Mouse (Mus musculus) forebrain, embryonic 13.5 days (tissue): ENCODE data around the gene H2afx. TPM values are rescaled to one million over a fixed set of nuclear protein-coding genes. Genes with fewer than 3 reads are reported as not detected.
"Not testable (repeated sequence)": the region's sequence is repeated elsewhere in the genome, so short reads cannot be mapped to it uniquely, and the experiment has no call there.

Experiments
- ATAC-seq: fragments of 200-750 bp; cut with Nextera tagmentation; 2 replicates; pipeline ENCODE4 v1.8.0; 2017
- H3K27ac ChIP-seq: fragments of 300-500 bp; sonication (generic); 2 replicates; pipeline ENCODE4 v1.5.1; 2015; ENCODE audit warnings: inconsistent platforms, mild to moderate bottlenecking, moderate library complexity
- H3K27me3 ChIP-seq: fragments of 300-500 bp; sonication (generic); 2 replicates; pipeline ENCODE4 v1.6.1; 2015; ENCODE audit warnings: mild to moderate bottlenecking, inconsistent platforms
- H3K36me3 ChIP-seq: fragments of 300-500 bp; sonication (generic); 2 replicates; pipeline ENCODE4 v1.6.1; 2015; ENCODE audit warnings: mild to moderate bottlenecking, inconsistent platforms; ENCODE audit not compliant: poor library complexity, severe bottlenecking
- H3K4me1 ChIP-seq: fragments of 300-500 bp; sonication (generic); 2 replicates; pipeline ENCODE4 v1.6.1; 2015; ENCODE audit warnings: inconsistent platforms
- H3K4me2 ChIP-seq: fragments of 300-500 bp; sonication (generic); 2 replicates; pipeline ENCODE4 v1.6.1; 2015; ENCODE audit warnings: inconsistent platforms, mild to moderate bottlenecking, moderate library complexity
- H3K4me3 ChIP-seq: fragments of 300-500 bp; sonication (generic); 2 replicates; pipeline ENCODE4 v1.5.1; 2015; ENCODE audit warnings: mild to moderate bottlenecking, inconsistent platforms
- H3K9ac ChIP-seq: fragments of 300-500 bp; sonication (generic); 2 replicates; pipeline ENCODE4 v1.6.1; 2015; ENCODE audit warnings: mild to moderate bottlenecking, inconsistent platforms
- H3K9me3 ChIP-seq: fragments of 300-500 bp; sonication (generic); replicated peaks from 2 replicates; pipeline ENCODE4 v1.6.1; 2016; ENCODE audit warnings: inconsistent platforms
- WGBS: fragments of 180-500 bp; shearing (Covaris S2); methylation state at CpG from one replicate; pipeline ENCODE4 v1.1.7; 2015; 5-methylcytosine and 5-hydroxymethylcytosine counted together
- microRNA-seq: library from miRNA; unstranded; fragments of <30 nt; microRNA quantifications from one replicate; pipeline ENCODE4, GENCODE M21; 2016
- polyA plus RNA-seq: library from polyadenylated mRNA; unstranded; fragments of >200 nt; fragmentation: Nextera tagmentation; extraction: Ambion mirVana; gene quantifications from 2 replicates; pipeline ENCODE4 v1.2.1, GENCODE M21; 2015

Gene H2afx
- polyA plus RNA-seq, 1 experiment from 2014 or later, result 393 TPM

DNA sequence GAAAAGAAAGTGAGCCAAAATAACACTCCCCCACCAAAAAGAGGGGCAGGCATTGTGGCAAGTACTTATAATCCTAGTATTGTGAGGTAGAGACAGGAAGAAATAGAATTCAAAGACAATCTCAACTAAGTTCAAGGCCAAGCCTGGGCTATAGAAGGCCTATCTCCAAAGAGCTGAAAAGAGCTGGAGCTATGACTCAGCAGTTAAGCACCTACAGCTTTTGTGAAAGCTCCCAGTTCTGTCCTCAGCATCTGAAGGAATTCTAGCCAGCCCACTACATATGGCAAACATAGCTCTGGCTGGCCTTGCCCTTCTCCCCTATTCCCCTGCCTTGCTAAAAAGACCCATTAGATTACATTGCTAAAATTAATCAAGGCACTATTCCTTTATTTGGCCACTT, 38.9 kb downstream of the H2afx start:
- no peak for ATAC-seq
- H3K36me3 ChIP-seq, result no peaks in the 10 kb centered on the region
- H3K27me3 ChIP-seq, result no peaks in the 10 kb centered on the region
- H3K4me1 ChIP-seq, result peaks cover 8% of the 10 kb centered on the region; the same call in 1 of the 2 replicates
- no peaks in the 10 kb centered on the region for H3K9me3 ChIP-seq
- H3K4me3 ChIP-seq, result no peak overlapping the region
- H3K4me2 ChIP-seq, result no peak overlapping the region
- no peak overlapping the region for H3K9ac ChIP-seq
- H3K27ac ChIP-seq, result no peak overlapping the region

DNA sequence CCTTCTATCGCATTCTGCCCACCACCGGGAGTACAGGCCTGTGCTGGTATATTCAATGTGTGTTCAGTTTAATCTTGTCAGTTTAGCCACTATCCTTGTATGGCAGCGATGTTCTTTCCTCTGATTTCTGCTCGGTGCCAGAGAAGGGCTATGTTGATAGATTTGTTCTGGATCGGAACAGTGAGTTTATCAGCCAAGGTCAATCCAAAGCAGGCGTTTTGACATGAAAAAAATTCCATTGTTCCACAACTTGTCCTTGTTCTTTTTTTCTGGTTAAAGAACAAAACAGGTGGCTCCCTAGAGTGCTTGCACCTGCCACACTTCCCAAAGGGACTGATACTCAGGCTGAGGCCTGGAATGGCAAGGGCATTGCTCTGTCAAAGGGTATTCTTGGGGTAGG, 41.6 kb downstream of the H2afx start:
- H3K9ac ChIP-seq, result no peak overlapping the region
- WGBS, result 89% methylated on average over 6 of the region's 6 CpGs
- no peak overlapping the region for H3K27ac ChIP-seq
- H3K9me3 ChIP-seq, result no peaks in the 10 kb centered on the region
- no peak for ATAC-seq
- no peaks in the 10 kb centered on the region for H3K27me3 ChIP-seq
- no peak overlapping the region for H3K4me2 ChIP-seq
- H3K4me1 ChIP-seq, result peaks cover 21% of the 10 kb centered on the region
- no peak overlapping the region for H3K4me3 ChIP-seq
- peaks cover 6% of the 10 kb centered on the region for H3K36me3 ChIP-seq

DNA sequence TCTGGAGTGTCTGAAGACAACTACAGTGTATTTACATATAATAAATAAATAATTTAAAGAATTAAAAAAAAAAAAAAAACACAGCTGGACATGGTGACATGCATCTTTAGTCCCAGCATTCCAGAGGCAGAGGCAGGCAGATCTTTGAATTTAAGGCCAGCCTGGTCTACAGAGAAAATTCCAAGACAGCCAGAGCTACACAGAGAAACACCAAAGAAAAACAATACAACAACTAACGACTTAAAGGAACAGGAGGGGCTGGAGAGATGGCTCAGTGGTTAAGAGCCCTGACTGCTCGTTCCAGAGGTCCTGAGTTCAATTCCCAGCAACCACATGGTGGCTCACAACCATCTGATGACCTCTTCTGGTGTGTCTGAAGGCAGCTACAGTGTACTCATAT, 42.8 kb downstream of the H2afx start:
- Histone ChIP-seq H3K36me3 (peaks cover 18% of the 10 kb centered on the region), H3K4me1 (peaks cover 21% of the 10 kb centered on the region)
- H3K27ac ChIP-seq, H3K27me3 ChIP-seq, ATAC-seq, H3K9ac ChIP-seq, H3K4me2 ChIP-seq, H3K9me3 ChIP-seq, H3K4me3 ChIP-seq: not testable (repeated sequence)
- WGBS, result 80% methylated on average over 2 of the region's 2 CpGs

DNA sequence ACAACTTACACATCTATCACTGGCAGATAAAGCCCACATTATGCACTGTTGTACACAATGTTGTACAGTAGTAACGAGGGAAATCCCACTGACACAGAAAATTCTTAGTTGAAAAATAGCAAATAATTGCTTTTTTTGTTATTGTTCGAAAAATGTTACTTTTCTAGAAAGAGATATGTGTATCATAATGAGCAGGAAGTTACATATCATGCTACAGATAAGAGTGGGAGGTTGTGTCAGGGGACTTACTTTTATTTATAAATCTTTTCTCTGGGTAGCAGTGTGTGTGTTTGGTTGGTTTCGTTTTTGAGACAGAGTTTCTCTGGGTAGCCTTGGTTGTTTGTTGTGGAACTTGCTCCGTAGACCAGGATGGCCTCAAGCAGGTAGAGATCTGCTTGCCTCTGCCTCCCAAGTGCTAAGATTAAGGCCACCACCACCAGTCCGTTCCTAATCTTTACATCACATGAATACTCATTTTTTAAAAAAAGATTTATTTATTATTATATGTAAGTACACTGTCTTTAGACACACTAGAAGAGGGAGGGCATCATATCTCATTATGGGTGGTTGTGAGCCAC, 43.7 kb downstream of the H2afx start:
- Histone ChIP-seq H3K9ac (peak overlapping the region; percentile 81), H3K4me1 (peaks cover 21% of the 10 kb centered on the region), H3K4me2 (peak overlapping the region; percentile 93), H3K27me3 (no peaks in the 10 kb centered on the region), H3K36me3 (peaks cover 27% of the 10 kb centered on the region), H3K4me3 (peak overlapping the region; percentile 90), H3K27ac (peak overlapping the region; percentile 77), H3K9me3 (no peaks in the 10 kb centered on the region)
- no peak for ATAC-seq
- 91% methylated on average over 5 of the region's 5 CpGs for WGBS

DNA sequence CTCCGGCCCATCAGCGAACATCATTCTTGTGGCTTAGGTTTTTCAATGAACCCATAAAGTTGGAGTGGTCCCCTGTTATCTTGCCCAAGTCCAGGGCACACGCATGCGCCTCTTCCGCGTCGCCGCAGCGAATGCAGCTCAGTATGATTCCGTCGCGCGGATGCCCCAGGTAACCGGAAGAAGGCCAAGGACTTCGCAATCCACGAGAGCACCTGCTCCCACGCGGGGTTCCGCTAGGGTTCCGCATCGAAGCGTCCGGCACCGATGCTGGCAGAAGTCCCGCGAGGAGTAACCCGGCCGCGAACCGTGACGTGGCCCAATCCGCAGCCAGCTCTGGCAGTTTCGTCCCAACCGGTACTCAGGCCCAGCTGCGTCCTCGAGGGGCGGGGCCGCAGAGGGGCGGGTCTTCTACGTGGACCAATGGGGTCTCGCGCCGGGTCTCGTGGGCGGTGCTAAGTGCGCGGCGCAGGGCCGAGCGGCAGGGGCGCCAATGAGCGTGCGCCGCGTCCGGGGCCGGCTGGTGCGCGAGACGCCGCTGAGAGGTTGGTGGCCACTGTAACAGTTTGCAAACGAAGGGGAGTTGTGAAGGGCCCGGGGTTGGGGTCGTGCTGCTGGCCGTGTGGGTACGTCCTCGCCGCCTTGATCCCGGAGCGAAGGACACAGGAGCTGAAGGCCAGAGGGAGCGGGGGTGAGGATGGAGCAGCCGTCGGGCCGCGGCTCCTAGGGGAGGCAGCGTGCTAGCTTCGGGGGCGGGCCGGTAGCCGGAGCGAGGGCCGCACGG, 44.8 kb downstream of the H2afx start, which contains the start of gene Hyou1:
TSS of gene Hyou1 (plus strand) at position 437 of the 781 bp plus-strand sequence.
- Histone ChIP-seq H3K4me3 (peak within 1 kb of the TSS; percentile 90), H3K27me3 (no peaks in the 10 kb centered on the region), H3K27ac (peak within 1 kb of the TSS; percentile 81), H3K4me1 (peaks cover 21% of the 10 kb centered on the region), H3K4me2 (peak within 1 kb of the TSS; percentile 93), H3K36me3 (peaks cover 37% of the 10 kb centered on the region), H3K9me3 (no peaks in the 10 kb centered on the region), H3K9ac (peak within 1 kb of the TSS; percentile 98)
- peak; percentile 99 for ATAC-seq
- under 1% methylated on average over 81 of the region's 83 CpGs for WGBS

DNA sequence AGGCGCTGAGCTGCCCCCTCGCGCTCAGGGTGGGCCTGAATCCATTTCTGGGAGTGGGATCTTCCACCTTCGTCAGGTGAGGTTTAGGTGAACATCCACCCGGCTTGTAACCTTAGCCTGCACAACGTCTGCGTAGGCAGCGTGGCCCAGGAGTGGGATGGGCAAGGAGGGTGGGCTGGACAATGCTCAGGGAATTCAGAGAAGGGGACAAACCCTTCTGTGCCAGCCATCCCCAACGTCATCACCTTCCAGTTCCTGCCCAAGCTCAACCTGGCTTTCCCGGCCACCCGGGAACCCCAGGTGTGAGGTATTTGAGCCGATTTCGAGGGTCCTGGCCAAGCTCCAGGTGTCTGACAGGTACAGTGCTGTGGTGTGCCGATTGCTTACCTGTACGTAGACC, 45.4 kb downstream of the H2afx start:
- Histone ChIP-seq H3K9ac (peak overlapping the region; percentile 98), H3K36me3 (peaks cover 43% of the 10 kb centered on the region), H3K27ac (peak overlapping the region; percentile 81), H3K27me3 (no peaks in the 10 kb centered on the region), H3K4me3 (peak overlapping the region; percentile 90), H3K4me2 (peak overlapping the region; percentile 93), H3K9me3 (no peaks in the 10 kb centered on the region), H3K4me1 (peaks cover 21% of the 10 kb centered on the region)
- 13% methylated on average over 15 of the region's 15 CpGs for WGBS
- ATAC-seq, result no peak; the same call in 1 of the 2 replicates

DNA sequence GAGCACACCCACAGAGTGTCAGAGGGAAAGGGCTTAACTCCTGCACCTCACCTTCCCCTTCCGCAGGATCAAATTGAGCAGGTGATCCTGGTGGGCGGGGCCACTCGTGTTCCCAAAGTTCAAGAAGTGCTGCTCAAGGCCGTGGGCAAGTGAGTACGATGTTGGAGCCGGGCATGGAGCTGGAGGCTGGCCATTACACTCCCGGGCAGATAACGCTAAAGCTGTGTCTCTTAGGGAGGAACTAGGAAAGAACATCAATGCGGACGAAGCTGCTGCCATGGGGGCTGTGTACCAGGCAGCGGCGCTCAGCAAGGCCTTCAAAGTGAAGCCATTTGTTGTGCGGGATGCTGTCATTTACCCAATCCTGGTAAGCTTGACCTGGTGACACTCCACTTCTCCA, 50.1 kb downstream of the H2afx start:
- WGBS, result 94% methylated on average over 13 of the region's 13 CpGs
- peaks cover 91% of the 10 kb centered on the region for H3K36me3 ChIP-seq
- no peak overlapping the region for H3K9ac ChIP-seq
- ATAC-seq, result no peak
- H3K27me3 ChIP-seq, result no peaks in the 10 kb centered on the region
- no peak overlapping the region for H3K4me2 ChIP-seq
- H3K4me3 ChIP-seq, result no peak overlapping the region
- peaks cover 11% of the 10 kb centered on the region for H3K4me1 ChIP-seq
- H3K9me3 ChIP-seq, result no peaks in the 10 kb centered on the region
- H3K27ac ChIP-seq, result no peak overlapping the region

Small RNA genes within 50 kb of the gene (microRNA-seq; reads per million reads assigned to microRNA genes)
- gene Gm44335, result not detected

Other genes starting within 250 kb of the H2afx start
- 0.06 and 0.23 TPM in 2 replicates for gene Mfrp, start 233.0 kb upstream of the H2afx start, polyA plus RNA-seq
- gene C1qtnf5, start 227.4 kb upstream of the H2afx start, polyA plus RNA-seq, result 1.0 and 1.2 TPM in 2 replicates
- gene Gm49380, start 221.2 kb upstream of the H2afx start, polyA plus RNA-seq, result 0.19 TPM in 1 of 2 replicates, not detected in the other
- gene Rnf26, start 221.2 kb upstream of the H2afx start, polyA plus RNA-seq, result 45.7 and 50.1 TPM in 2 replicates
- gene Mcam, start 200.2 kb upstream of the H2afx start, polyA plus RNA-seq, result 15.6 and 16.7 TPM in 2 replicates
- gene Cbl, start 100.6 kb upstream of the H2afx start, polyA plus RNA-seq, result 25.2 and 26.4 TPM in 2 replicates
- not detected in 2 replicates for gene Ccdc153, start 94.0 kb upstream of the H2afx start, polyA plus RNA-seq
- 0.39 and 0.40 TPM in 2 replicates for gene Pdzd3, start 83.2 kb upstream of the H2afx start, polyA plus RNA-seq
- 4.4 and 4.5 TPM in 2 replicates for gene Nlrx1, start 66.1 kb upstream of the H2afx start, polyA plus RNA-seq
- gene Abcg4, start 46.1 kb upstream of the H2afx start, polyA plus RNA-seq, result 9.2 and 10.9 TPM in 2 replicates
- gene Hinfp, start 29.0 kb upstream of the H2afx start, polyA plus RNA-seq, result 30.5 and 38.4 TPM in 2 replicates
- 14.0 and 19.6 TPM in 2 replicates for gene C2cd2l, start 14.4 kb upstream of the H2afx start, polyA plus RNA-seq
- gene Dpagt1, start 8.7 kb upstream of the H2afx start, polyA plus RNA-seq, result 36.8 and 40.1 TPM in 2 replicates
- gene Hmbs, start 9.5 kb downstream of the H2afx start, polyA plus RNA-seq, result 91.6 and 92.2 TPM in 2 replicates
- gene Vps11, start 27.0 kb downstream of the H2afx start, polyA plus RNA-seq, result 34.9 and 37.9 TPM in 2 replicates
- gene Hyou1, start 44.8 kb downstream of the H2afx start, polyA plus RNA-seq, result 22.4 and 26.5 TPM in 2 replicates
- 23.3 and 29.6 TPM in 2 replicates for gene Slc37a4, start 62.2 kb downstream of the H2afx start, polyA plus RNA-seq
- 1,416 and 1,661 TPM in 2 replicates for gene Rps25, start 72.4 kb downstream of the H2afx start, polyA plus RNA-seq
- 311 and 314 TPM in 2 replicates for gene Trappc4, start 72.9 kb downstream of the H2afx start, polyA plus RNA-seq
- 29.1 and 30.3 TPM in 2 replicates for gene Ccdc84, start 83.9 kb downstream of the H2afx start, polyA plus RNA-seq
- gene Foxr1, start 106.4 kb downstream of the H2afx start, polyA plus RNA-seq, result not detected in 2 replicates
- gene Upk2, start 120.3 kb downstream of the H2afx start, polyA plus RNA-seq, result not detected in 2 replicates
- 8.6 and 9.1 TPM in 2 replicates for gene Bcl9l, start 148.1 kb downstream of the H2afx start, polyA plus RNA-seq
- gene Cxcr5, start 227.2 kb downstream of the H2afx start, polyA plus RNA-seq, result not detected in 2 replicates